Mouse (Mus musculus) ES-Bruce4 (cell line): ENCODE results near the gene Ugdh.

ENCODE experiments used
- CTCF ChIP-seq: IDR thresholded peaks from one replicate; pipeline ENCODE4 v1.8.1; 2011; ENCODE audit warnings: low read depth, low read length
- POLR2A ChIP-seq: IDR thresholded peaks from one replicate; pipeline ENCODE4 v1.8.1; 2011; ENCODE audit warnings: low read length; ENCODE audit not compliant: insufficient read depth

GRCm38 (mm10) chr5:65438041-65438440 is 2.3 kb upstream of the Ugdh start:
- TF ChIP-seq POLR2A (no peak), CTCF (no peak)
